Mouse (Mus musculus) limb, embryonic 13.5 days (tissue): Measurements from ENCODE around the gene Atp6v0a4. TPM values are rescaled to one million over a fixed set of nuclear protein-coding genes. Genes with fewer than 3 reads are reported as not detected.

ENCODE experiments used
- ATAC-seq: fragments of 200-750 bp; cut with Nextera tagmentation; 2 replicates; pipeline ENCODE4 v1.8.0; 2017; ENCODE audit warnings: low read depth, moderate number of reproducible peaks, moderate TSS enrichment; ENCODE audit not compliant: low FRiP score
- H3K27ac ChIP-seq: fragments of 300-500 bp; sonication (generic); 2 replicates; pipeline ENCODE4 v1.5.1; 2015; ENCODE audit warnings: inconsistent platforms, mild to moderate bottlenecking, moderate library complexity
- H3K27me3 ChIP-seq: fragments of 300-500 bp; sonication (generic); 2 replicates; pipeline ENCODE4 v1.6.1; 2015; ENCODE audit warnings: mild to moderate bottlenecking, inconsistent platforms
- H3K36me3 ChIP-seq: fragments of 300-500 bp; sonication (generic); 2 replicates; pipeline ENCODE4 v1.6.1; 2015; ENCODE audit warnings: inconsistent platforms, mild to moderate bottlenecking, moderate library complexity
- H3K4me1 ChIP-seq: fragments of 300-500 bp; sonication (generic); 2 replicates; pipeline ENCODE4 v1.6.1; 2015; ENCODE audit warnings: inconsistent platforms
- H3K4me2 ChIP-seq: fragments of 300-500 bp; sonication (generic); replicated peaks from 2 replicates; pipeline ENCODE4 v1.6.1; 2015; ENCODE audit warnings: inconsistent platforms, mild to moderate bottlenecking, moderate library complexity
- H3K4me3 ChIP-seq: fragments of 300-500 bp; sonication (generic); 2 replicates; pipeline ENCODE4 v1.5.1; 2015; ENCODE audit warnings: moderate library complexity, mild to moderate bottlenecking, inconsistent platforms
- H3K9ac ChIP-seq: fragments of 300-500 bp; sonication (generic); 2 replicates; pipeline ENCODE4 v1.6.1; 2015; ENCODE audit warnings: mild to moderate bottlenecking, inconsistent platforms
- H3K9me3 ChIP-seq: fragments of 300-500 bp; sonication (generic); 2 replicates; pipeline ENCODE4 v1.6.1; 2016; ENCODE audit warnings: inconsistent platforms
- WGBS: fragments of 180-500 bp; shearing (Covaris S2); methylation state at CpG from one replicate; pipeline ENCODE4 v1.1.7; 2015; 5-methylcytosine and 5-hydroxymethylcytosine counted together
- polyA plus RNA-seq: library from polyadenylated mRNA; unstranded; fragments of >200 nt; fragmentation: Nextera tagmentation; extraction: Ambion mirVana; gene quantifications from 2 replicates; pipeline ENCODE4 v1.2.1, GENCODE M21; 2015

The Atp6v0a4 gene
- polyA plus RNA-seq, 1 experiment from 2014 or later: 0.78 TPM

GRCm38 (mm10) chr6:38123471-38124206, 747 bp downstream of the Atp6v0a4 start:
- Histone ChIP-seq H3K4me1 (peaks cover 15% of the 10 kb centered on the region), H3K4me3 (no peak overlapping the region), H3K27me3 (no peaks in the 10 kb centered on the region), H3K9ac (no peak overlapping the region), H3K27ac (no peak overlapping the region; the same call in 1 of the 2 replicates), H3K36me3 (peaks cover 39% of the 10 kb centered on the region), H3K9me3 (0 out of 2 replicates have a peak, but pooled peaks cover 4% of the 10 kb centered on the region), H3K4me2 (no peak overlapping the region)
- WGBS: 61% methylated on average over 18 of the region's 18 CpGs
- ATAC-seq: peak; percentile 14; the same call in 1 of the 2 replicates

DNA sequence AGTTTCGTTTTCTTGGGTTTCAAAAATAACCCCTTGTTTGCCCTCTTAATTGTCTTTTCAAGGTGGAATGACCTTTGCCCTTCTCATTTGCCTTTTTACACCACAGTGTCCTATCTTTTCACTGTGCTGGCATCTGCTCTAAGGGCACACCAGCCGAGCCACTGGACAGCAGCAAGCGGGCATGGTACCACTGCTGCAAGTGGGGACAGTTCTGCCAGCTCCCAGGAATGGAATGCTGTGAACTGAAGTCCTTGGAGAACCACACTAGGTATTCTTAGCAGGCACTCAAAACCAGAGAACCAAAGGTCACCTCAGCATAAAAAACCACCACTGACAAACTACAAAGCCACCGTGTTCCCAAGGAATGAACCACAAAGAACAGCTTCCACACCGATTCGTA, 1.6 kb downstream of the Atp6v0a4 start:
- 0 out of 2 replicates have a peak, but pooled peaks cover 4% of the 10 kb centered on the region for H3K9me3 ChIP-seq
- H3K4me3 ChIP-seq: no peak overlapping the region
- H3K4me2 ChIP-seq: no peak overlapping the region
- peaks cover 15% of the 10 kb centered on the region for H3K4me1 ChIP-seq
- 72% methylated on average over 6 of the region's 6 CpGs for WGBS
- no peak for ATAC-seq
- no peak overlapping the region for H3K9ac ChIP-seq
- H3K27me3 ChIP-seq: no peaks in the 10 kb centered on the region
- H3K36me3 ChIP-seq: peaks cover 30% of the 10 kb centered on the region
- H3K27ac ChIP-seq: no peak overlapping the region

DNA sequence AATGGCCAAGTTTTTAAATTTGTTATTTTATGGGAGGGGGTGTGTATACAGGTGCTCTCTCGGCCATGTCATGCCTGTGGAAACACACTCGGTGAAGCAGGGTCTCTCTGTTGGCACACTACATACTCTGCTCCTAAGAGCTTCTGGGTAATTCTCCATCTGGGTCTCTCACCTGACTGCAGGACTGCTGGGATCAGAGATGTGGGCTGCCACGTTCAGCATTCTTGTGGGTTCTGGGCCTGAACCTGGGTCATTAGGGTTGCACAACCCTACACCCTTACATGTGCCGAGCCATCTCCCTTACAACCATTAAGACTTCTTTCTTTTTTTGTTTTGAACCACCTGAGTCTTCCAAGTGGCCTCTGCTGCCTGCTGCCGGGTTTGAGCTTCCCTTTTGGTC, 2.5 kb downstream of the Atp6v0a4 start:
- ATAC-seq: no peak
- Histone ChIP-seq H3K4me1 (peaks cover 15% of the 10 kb centered on the region), H3K4me2 (no peak overlapping the region), H3K27me3 (no peaks in the 10 kb centered on the region), H3K27ac (no peak overlapping the region), H3K9ac (no peak overlapping the region), H3K36me3 (peaks cover 21% of the 10 kb centered on the region), H3K9me3 (0 out of 2 replicates have a peak, but pooled peaks cover 4% of the 10 kb centered on the region), H3K4me3 (no peak overlapping the region)
- 83% methylated on average over 5 of the region's 5 CpGs for WGBS

GRCm38 (mm10) chr6:38120681-38121371, 3.6 kb downstream of the Atp6v0a4 start:
- H3K36me3 ChIP-seq: peaks cover 10% of the 10 kb centered on the region
- no peak overlapping the region for H3K4me2 ChIP-seq
- 0 out of 2 replicates have a peak, but pooled peaks cover 4% of the 10 kb centered on the region for H3K9me3 ChIP-seq
- H3K9ac ChIP-seq: no peak overlapping the region
- H3K27ac ChIP-seq: 0 out of 2 replicates have a peak overlapping the region, but pooled peaks have one; percentile 52
- ATAC-seq: peak; percentile 71
- no peak overlapping the region for H3K4me3 ChIP-seq
- no peaks in the 10 kb centered on the region for H3K27me3 ChIP-seq
- 56% methylated on average over 9 of the region's 9 CpGs for WGBS
- H3K4me1 ChIP-seq: peaks cover 15% of the 10 kb centered on the region

DNA sequence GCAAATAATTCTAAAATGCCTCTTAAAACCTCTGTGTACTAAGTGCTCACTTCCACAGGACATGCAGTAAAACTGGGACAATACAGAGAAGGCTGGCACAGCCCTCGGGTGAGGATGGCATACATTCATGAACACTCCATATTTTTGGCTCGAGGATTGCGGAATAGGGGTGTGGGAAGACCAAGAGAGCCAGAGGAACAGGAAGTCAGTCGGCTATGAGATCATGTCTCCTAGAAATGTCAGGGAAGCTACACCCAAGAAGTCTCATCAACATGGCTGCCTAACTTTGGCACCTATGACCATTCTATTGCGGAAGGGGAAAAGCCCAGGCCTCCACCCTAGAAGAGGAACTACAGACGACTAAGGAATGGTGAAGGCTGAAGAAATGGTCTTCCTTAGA, 6.0 kb downstream of the Atp6v0a4 start:
- H3K36me3 ChIP-seq: no peaks in the 10 kb centered on the region
- ATAC-seq: no peak
- peaks cover 2% of the 10 kb centered on the region for H3K4me1 ChIP-seq
- no peaks in the 10 kb centered on the region for H3K27me3 ChIP-seq
- no peak overlapping the region for H3K27ac ChIP-seq
- no peak overlapping the region for H3K4me3 ChIP-seq
- H3K4me2 ChIP-seq: no peak overlapping the region
- 94% methylated on average over 6 of the region's 6 CpGs for WGBS
- H3K9me3 ChIP-seq: no peaks in the 10 kb centered on the region
- H3K9ac ChIP-seq: no peak overlapping the region

- Histone ChIP-seq H3K27ac (no peak overlapping the region), H3K36me3 (no peaks in the 10 kb centered on the region), H3K27me3 (no peaks in the 10 kb centered on the region), H3K4me1 (no peaks in the 10 kb centered on the region), H3K4me3 (no peak overlapping the region), H3K4me2 (no peak overlapping the region), H3K9ac (no peak overlapping the region), H3K9me3 (no peaks in the 10 kb centered on the region)
- ATAC-seq: no peak
- WGBS: 56% methylated on average over 4 of the region's 4 CpGs
Observed at GRCm38 (mm10) chr6:38116107-38116770, 8.1 kb downstream of the Atp6v0a4 start.

- peaks cover 5% of the 10 kb centered on the region; the same call in 1 of the 2 replicates for H3K4me1 ChIP-seq
- WGBS: 70% methylated on average over 9 of the region's 9 CpGs
- no peak overlapping the region for H3K4me2 ChIP-seq
- no peaks in the 10 kb centered on the region for H3K9me3 ChIP-seq
- no peaks in the 10 kb centered on the region for H3K27me3 ChIP-seq
- no peak for ATAC-seq
- no peaks in the 10 kb centered on the region for H3K36me3 ChIP-seq
- no peak overlapping the region for H3K9ac ChIP-seq
- H3K4me3 ChIP-seq: no peak overlapping the region
- no peak overlapping the region for H3K27ac ChIP-seq
Observed at GRCm38 (mm10) chr6:38110859-38111258, 13.5 kb downstream of the Atp6v0a4 start.

GRCm38 (mm10) chr6:38109871-38110270, 14.5 kb downstream of the Atp6v0a4 start:
- whole genome bisulfite sequencing: 13% methylated on average over 9 of the region's 9 CpGs
- no peaks in the 10 kb centered on the region for H3K36me3 ChIP-seq
- H3K4me2 ChIP-seq: peak overlapping the region; percentile 28
- peaks cover 5% of the 10 kb centered on the region; the same call in 1 of the 2 replicates for H3K4me1 ChIP-seq
- H3K27me3 ChIP-seq: no peaks in the 10 kb centered on the region
- ATAC-seq: no peak
- H3K27ac ChIP-seq: no peak overlapping the region
- H3K9ac ChIP-seq: 0 out of 2 replicates have a peak overlapping the region, but pooled peaks have one; percentile 3
- no peak overlapping the region for H3K4me3 ChIP-seq
- H3K9me3 ChIP-seq: no peaks in the 10 kb centered on the region

- no peaks in the 10 kb centered on the region for H3K9me3 ChIP-seq
- no peak within 1 kb of the TSS for H3K4me3 ChIP-seq
- ATAC-seq: no peak
- peaks cover 5% of the 10 kb centered on the region; the same call in 1 of the 2 replicates for H3K4me1 ChIP-seq
- H3K4me2 ChIP-seq: peak within 1 kb of the TSS; percentile 28
- H3K27ac ChIP-seq: no peak within 1 kb of the TSS
- H3K36me3 ChIP-seq: no peaks in the 10 kb centered on the region
- WGBS: 24% methylated on average over 9 of the region's 9 CpGs
- no peaks in the 10 kb centered on the region for H3K27me3 ChIP-seq
- 0 out of 2 replicates have a peak within 1 kb of the TSS, but pooled peaks have one; percentile 3 for H3K9ac ChIP-seq
Observed at GRCm38 (mm10) chr6:38109160-38109795, 15.1 kb downstream of the Atp6v0a4 start, which contains the start of gene Tmem213. Tmem213 (plus strand) TSS chr6:38109255.

- Histone ChIP-seq H3K27me3 (no peaks in the 10 kb centered on the region), H3K9me3 (no peaks in the 10 kb centered on the region), H3K27ac (no peak overlapping the region), H3K4me3 (no peak overlapping the region), H3K36me3 (no peaks in the 10 kb centered on the region), H3K4me2 (no peak overlapping the region), H3K9ac (no peak overlapping the region), H3K4me1 (peaks cover 12% of the 10 kb centered on the region)
- WGBS: 91% methylated on average over 5 of the region's 5 CpGs
- ATAC-seq: no peak
Observed at GRCm38 (mm10) chr6:38108449-38108848, 15.9 kb downstream of the Atp6v0a4 start.

- WGBS: 85% methylated on average over 9 of the region's 9 CpGs
- no peak for ATAC-seq
Observed at GRCm38 (mm10) chr6:38105924-38106323, 18.5 kb downstream of the Atp6v0a4 start.

More at GRCm38 (mm10) chr6:38105924-38106323, 18.5 kb downstream of the Atp6v0a4 start:
- Histone ChIP-seq H3K27me3 (no peaks in the 10 kb centered on the region), H3K4me3 (no peak overlapping the region), H3K4me1 (peaks cover 12% of the 10 kb centered on the region), H3K36me3 (no peaks in the 10 kb centered on the region), H3K27ac (no peak overlapping the region), H3K9me3 (no peaks in the 10 kb centered on the region), H3K9ac (no peak overlapping the region), H3K4me2 (no peak overlapping the region)
